ENCODE assay signal across 18 mouse cellular contexts in genomic region chr2:166340196-166340595, GRCm38 (mm10).
A peak's percentile ranks its signal among the peaks of the same experiment; 100 is the strongest.
DNase-seq lines count a peak whose midpoint lies in the region; ATAC-seq lines count a peak whose summit lies in the region.
"Had no signal": no experiment of that assay in that cellular context is flagged by ENCODE, and none has a peak within 500 bp of the region (broad histone marks: within the 10 kb centered on the region; RNA-seq: fewer than 3 reads in every experiment).

No protein-coding gene starts in this region.

- 82% methylated on average over 9 of the region's 9 CpGs for WGBS in heart, embryonic 10.5 days
- WGBS in embryonic facial prominence, embryonic 10.5 days, result 93% methylated on average over 9 of the region's 9 CpGs
- WGBS in limb, embryonic 10.5 days, result 92% methylated on average over 9 of the region's 9 CpGs
- 96% methylated on average over 9 of the region's 9 CpGs for WGBS in midbrain, embryonic 16.5 days

- peaks cover 31% of the 10 kb centered on the region for H3K4me1 ChIP-seq in heart, embryonic 10.5 days
- H3K4me1 ChIP-seq in embryonic facial prominence, embryonic 10.5 days, result peaks cover 72% of the 10 kb centered on the region
- H3K4me1 ChIP-seq in limb, embryonic 10.5 days, result peaks cover 75% of the 10 kb centered on the region
- H3K4me1 ChIP-seq in midbrain, embryonic 16.5 days (ENCODE audit: control insufficient read depth, insufficient read depth, low read length), result peaks cover 8% of the 10 kb centered on the region

- no peak for ATAC-seq in midbrain, embryonic 16.5 days
- ATAC-seq: forebrain, embryonic 13.5 days; forebrain, embryonic 15.5 days; forebrain, postnatal 0 days had no signal

- H3K27ac ChIP-seq in heart, embryonic 10.5 days, result 0 out of 2 replicates have a peak overlapping the region, but pooled peaks have one; percentile 36
- peak overlapping the region; percentile 44; the same call in 1 of the 2 replicates for H3K27ac ChIP-seq in embryonic facial prominence, embryonic 10.5 days (replicated peaks)
- 0 out of 2 replicates have a peak overlapping the region, but pooled peaks have one; percentile 17 for H3K27ac ChIP-seq in limb, embryonic 10.5 days
- no peak overlapping the region for H3K27ac ChIP-seq in midbrain, embryonic 16.5 days (ENCODE audit: low read length)
- H3K27ac ChIP-seq: embryonic facial prominence, embryonic 12.5 days; forebrain, embryonic 13.5 days; forebrain, embryonic 15.5 days had no signal

- H3K9ac ChIP-seq in midbrain, embryonic 16.5 days (ENCODE audit: low read depth, low read length), result no peak overlapping the region
- H3K9ac ChIP-seq: embryonic facial prominence, embryonic 12.5 days; forebrain, embryonic 13.5 days; forebrain, embryonic 15.5 days; forebrain, postnatal 0 days had no signal

- H3K36me3 ChIP-seq in heart, embryonic 10.5 days, result no peaks in the 10 kb centered on the region
- H3K36me3 ChIP-seq in embryonic facial prominence, embryonic 10.5 days (replicated peaks), result no peaks in the 10 kb centered on the region
- peaks cover 3% of the 10 kb centered on the region; the same call in 1 of the 2 replicates for H3K36me3 ChIP-seq in limb, embryonic 10.5 days
- no peaks in the 10 kb centered on the region for H3K36me3 ChIP-seq in midbrain, embryonic 16.5 days (ENCODE audit: control insufficient read depth, insufficient read depth, low read length)
- H3K36me3 ChIP-seq: embryonic facial prominence, embryonic 12.5 days; forebrain, embryonic 15.5 days had no signal

- intact Hi-C loops in heart, postnatal 36 days (cut with DNase I), result no loop called here

- peak; percentile 59 for DNase-seq in adrenal gland, adult 2 months
- DNase-seq in adrenal gland, postnatal 4 days (ENCODE audit: low spot score in 2 of 2), result no peak
- no peak for DNase-seq in heart, embryonic 10.5 days (ENCODE audit: low spot score)
- no peak for DNase-seq in heart, postnatal 36 days
- DNase-seq in embryonic facial prominence, embryonic 10.5 days (ENCODE audit: low spot score), result no peak
- no peak for DNase-seq in limb, embryonic 10.5 days (ENCODE audit: low spot score)
- DNase-seq: cerebellum, adult 11 months; cerebellum, adult 18-20 months; cerebellum, adult 8-10 months; cerebellum, adult 9-11 months; cerebellum, postnatal 14 days; cerebellum, postnatal 36 days; embryo, embryonic 11 days; forebrain, postnatal 0 days had no signal

- 0 out of 2 replicates have a peak, but pooled peaks cover 3% of the 10 kb centered on the region for H3K9me3 ChIP-seq in heart, embryonic 10.5 days
- no peaks in the 10 kb centered on the region for H3K9me3 ChIP-seq in embryonic facial prominence, embryonic 10.5 days
- no peaks in the 10 kb centered on the region for H3K9me3 ChIP-seq in limb, embryonic 10.5 days (replicated peaks)
- H3K9me3 ChIP-seq in midbrain, embryonic 16.5 days (replicated peaks; ENCODE audit: control insufficient read depth, low read length, poor library complexity, severe bottlenecking), result no peaks in the 10 kb centered on the region
- H3K9me3 ChIP-seq: embryonic facial prominence, embryonic 12.5 days; forebrain, embryonic 13.5 days; forebrain, embryonic 15.5 days had no signal

- H3K4me3 ChIP-seq in heart, embryonic 10.5 days, result no peak overlapping the region
- no peak overlapping the region for H3K4me3 ChIP-seq in embryonic facial prominence, embryonic 10.5 days
- H3K4me3 ChIP-seq in limb, embryonic 10.5 days, result no peak overlapping the region
- no peak overlapping the region for H3K4me3 ChIP-seq in midbrain, embryonic 16.5 days (ENCODE audit: low read depth, low read length)
- H3K4me3 ChIP-seq: embryonic facial prominence, embryonic 12.5 days; forebrain, embryonic 13.5 days; forebrain, embryonic 15.5 days had no signal

- H3K4me2 ChIP-seq in midbrain, embryonic 16.5 days (ENCODE audit: low read length), result no peak overlapping the region
- H3K4me2 ChIP-seq: embryonic facial prominence, embryonic 12.5 days; forebrain, embryonic 13.5 days; forebrain, embryonic 15.5 days had no signal

- 0 out of 2 replicates have a peak, but pooled peaks cover 3% of the 10 kb centered on the region for H3K27me3 ChIP-seq in heart, embryonic 10.5 days (ENCODE audit: insufficient read depth, poor library complexity, severe bottlenecking)
- no peaks in the 10 kb centered on the region; the same call in 1 of the 2 replicates for H3K27me3 ChIP-seq in embryonic facial prominence, embryonic 10.5 days (replicated peaks; ENCODE audit: low read depth, poor library complexity, severe bottlenecking)
- no peaks in the 10 kb centered on the region for H3K27me3 ChIP-seq in limb, embryonic 10.5 days (ENCODE audit: low read depth, poor library complexity, severe bottlenecking)
- no peaks in the 10 kb centered on the region; the same call in 1 of the 2 replicates for H3K27me3 ChIP-seq in midbrain, embryonic 16.5 days (ENCODE audit: control insufficient read depth, insufficient read depth, low read depth, low read length)
- H3K27me3 ChIP-seq: embryonic facial prominence, embryonic 12.5 days had no signal
